Mouse (Mus musculus) left cerebral cortex, adult 11 months (tissue): ENCODE data around the gene Olfr978.
"Not testable (repeated sequence)": the region's sequence is repeated elsewhere in the genome, so short reads cannot be mapped to it uniquely, and the experiment has no call there.

ENCODE experiments used
- DNase-seq: peaks from one replicate; pipeline ENCODE4 v3.0.0; 2022; ENCODE audit warnings: low spot score

The Olfr978 gene

DNA sequence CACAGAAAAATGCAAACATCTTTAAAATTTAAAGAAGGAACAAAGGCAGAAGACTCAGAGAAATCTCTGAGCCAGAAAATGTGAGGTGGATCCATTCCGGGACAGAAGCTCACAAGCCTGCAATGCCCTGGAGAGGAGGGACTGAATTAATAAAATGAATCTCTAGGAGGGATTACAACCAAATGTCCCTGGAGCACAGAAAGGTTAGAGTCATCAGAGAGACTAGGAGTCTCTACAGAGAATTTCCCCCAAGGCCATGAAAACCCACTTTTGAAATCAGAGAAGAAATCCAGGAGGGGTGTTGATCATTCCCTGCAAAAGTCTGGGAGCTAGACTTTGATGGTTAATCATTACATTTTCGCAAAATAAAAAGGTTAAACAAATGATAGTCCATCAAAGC is at the start of gene Olfr978:
Olfr978 (plus strand) TSS at position 301 of the 400 bp plus-strand sequence.
- DNase-seq: no peak

DNA sequence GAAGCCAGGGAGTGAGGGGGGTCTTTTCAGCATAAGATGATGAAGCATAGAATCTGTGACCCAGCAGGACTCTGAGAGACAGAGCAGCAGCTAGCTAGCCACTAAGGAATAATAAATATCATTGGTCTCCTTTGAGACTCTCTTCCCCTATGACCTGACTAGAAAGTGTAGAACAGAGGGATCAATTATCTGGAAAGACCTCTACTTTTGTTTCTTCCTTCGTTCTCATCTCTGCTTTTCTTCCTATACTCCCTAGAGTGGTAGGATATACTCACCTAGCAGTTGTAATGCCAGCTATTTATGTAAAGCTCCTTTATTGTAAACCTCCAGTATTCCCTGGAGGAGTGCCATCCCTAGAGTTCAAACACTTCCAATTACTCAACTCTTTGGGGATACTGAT is 40.0 kb upstream of the Olfr978 start, which contains the start of gene Olfr975:
Olfr975 (minus strand) TSS at position 101 of the 400 bp plus-strand sequence.
- no peak for DNase-seq

DNA sequence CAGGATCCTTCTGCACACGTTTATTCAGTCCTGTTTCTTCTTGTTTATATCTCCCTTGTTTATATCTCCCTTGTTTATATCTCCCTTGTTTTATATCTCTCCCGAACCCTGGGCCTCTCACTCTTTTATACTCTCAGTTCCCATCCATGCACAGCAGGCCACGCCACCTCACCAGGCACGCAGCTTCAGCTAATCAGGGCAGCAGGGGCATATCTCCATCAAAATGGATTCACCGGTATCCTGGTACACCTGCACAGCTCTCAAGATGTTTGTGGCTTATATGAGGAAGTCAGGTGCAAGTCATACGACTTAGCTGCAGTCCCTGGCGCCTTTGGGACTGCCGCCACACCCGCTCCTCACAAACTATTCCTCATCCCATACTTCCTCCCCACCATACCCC is 30.9 kb upstream of the Olfr978 start, which contains the start of gene Olfr976:
Olfr976 (minus strand) TSS at position 101 of the 400 bp plus-strand sequence.
- not testable (repeated sequence) for DNase-seq

DNA sequence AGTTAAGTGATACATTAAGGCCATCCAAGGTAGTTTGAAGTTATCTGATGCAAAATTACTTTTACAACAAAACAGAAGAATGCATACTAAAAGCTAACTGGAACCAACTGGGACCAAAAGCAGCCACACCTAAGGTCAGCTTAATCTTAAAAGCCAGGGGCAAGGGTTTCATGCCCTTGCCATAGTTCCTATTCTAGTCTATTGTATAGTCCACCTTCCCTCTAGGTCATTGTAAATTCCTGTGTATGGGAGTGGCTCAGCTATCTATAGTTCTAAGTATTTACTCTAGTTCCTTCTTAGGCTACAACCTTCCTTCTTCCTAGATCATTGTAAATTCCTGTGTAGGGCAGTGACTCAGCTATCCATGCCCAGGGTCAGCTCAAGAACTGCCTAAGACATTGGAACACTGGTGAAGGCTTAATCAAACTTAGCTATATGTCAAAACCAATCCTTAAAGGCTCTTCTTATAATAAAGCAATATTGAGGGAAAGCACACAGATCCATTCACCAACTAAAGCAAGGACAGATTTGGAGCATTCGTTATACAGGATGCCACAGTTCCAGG is 15.2 kb upstream of the Olfr978 start:
- not testable (repeated sequence) for DNase-seq

DNA sequence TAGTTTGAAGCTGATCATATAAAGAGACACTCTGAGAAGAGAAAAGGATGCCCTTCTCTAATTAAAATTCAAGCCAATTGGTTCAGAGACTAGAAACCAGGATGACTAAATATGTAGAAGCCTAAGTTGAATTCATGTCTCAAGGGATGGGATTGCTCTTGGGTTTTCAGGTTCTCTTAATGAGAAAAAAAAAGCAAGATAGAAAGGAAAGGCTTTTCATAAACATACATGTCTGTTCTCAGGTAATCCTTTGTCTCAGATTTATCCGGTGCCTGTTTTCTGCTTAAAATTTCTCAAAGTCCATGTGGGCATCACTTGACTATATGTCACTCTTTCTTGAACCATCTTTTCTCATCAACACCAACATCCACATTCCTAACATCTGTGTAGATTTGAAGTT is 11.5 kb downstream of the Olfr978 start, which contains the start of gene Olfr979:
Olfr979 (minus strand) TSS at position 101 of the 400 bp plus-strand sequence.
- DNase-seq: no peak

DNA sequence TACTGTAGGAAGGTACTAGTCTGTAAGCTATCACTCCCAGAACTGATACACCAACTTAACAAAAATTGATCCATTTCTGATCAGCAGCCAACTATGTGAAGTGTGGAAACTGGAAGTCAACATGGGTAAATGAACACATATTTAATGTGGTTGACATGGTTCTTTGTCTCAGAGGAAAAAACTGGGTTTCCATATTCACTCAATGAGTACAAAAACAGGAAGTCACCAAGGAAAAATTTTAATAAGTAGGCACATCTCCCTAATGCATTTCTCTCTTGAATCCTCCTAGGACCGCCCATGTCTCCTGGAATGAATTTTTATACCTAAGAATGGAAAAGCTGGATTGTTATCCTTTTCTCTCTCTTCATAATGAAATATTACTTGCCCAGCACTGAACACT is 17.6 kb downstream of the Olfr978 start, which contains the start of gene Olfr980:
Olfr980 (minus strand) TSS at position 101 of the 400 bp plus-strand sequence.
- no peak for DNase-seq

DNA sequence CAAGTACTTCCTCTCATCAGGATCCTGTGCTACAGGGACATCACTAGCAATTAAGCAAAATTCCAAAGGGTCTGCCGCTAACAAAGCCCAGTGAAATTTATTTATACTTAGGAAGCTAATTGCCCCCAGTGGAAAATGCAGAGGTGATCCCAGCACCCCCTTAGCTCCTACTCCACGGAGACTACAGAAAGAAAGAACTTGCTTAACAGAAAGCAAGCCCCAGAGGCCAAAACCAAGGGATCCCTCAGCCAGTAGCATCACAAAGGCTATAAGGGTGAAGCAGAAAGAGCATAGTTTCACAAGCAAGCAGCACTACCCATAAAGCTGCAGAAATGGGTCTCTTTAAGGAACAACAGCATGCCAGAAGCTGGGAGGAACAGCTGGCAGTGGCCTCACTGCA is 29.3 kb downstream of the Olfr978 start, which contains the start of gene Olfr981:
Olfr981 (plus strand) TSS at position 301 of the 400 bp plus-strand sequence.
- DNase-seq: no peak
